Mouse (Mus musculus): Measurements from ENCODE around the gene Maats1. TPM values are rescaled to one million over a fixed set of nuclear protein-coding genes. Genes with fewer than 3 reads are reported as not detected.

Maats1 gene
- total and polyA plus RNA-seq, 3 experiments: 0.20 TPM; not detected in 2

DNA sequence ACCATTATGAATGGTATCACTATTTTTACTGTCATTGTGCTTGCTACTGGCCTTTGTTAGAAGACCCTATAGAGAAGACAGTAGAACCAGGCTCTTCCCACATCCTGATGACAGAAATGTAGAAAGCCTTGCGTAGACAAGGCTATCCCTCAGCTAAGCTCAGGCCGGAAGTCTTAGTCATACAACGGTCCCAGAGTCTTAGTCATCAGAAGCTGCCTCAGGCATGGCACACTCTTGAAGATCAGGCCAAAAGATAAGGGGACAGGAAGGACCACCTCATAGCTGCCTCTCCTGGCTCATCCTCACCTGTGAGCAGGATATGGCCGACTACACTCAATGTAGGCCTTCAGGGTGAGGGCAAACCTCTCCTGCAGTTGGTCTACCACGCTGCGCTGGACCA lies 91.5 kb downstream of the Maats1 start:
- H3K36me3 ChIP-seq (ENCODE audit: control insufficient read depth, insufficient read depth, low read length): no peaks in the 10 kb centered on the region
- no peaks in the 10 kb centered on the region for H3K27me3 ChIP-seq (ENCODE audit: control insufficient read depth, insufficient read depth, low read length)
- H3K27ac ChIP-seq: no peak overlapping the region
- WGBS: 87% methylated on average over 6 of the region's 6 CpGs
- no peak for DNase-seq
- H3K4me1 ChIP-seq (ENCODE audit: control insufficient read depth, insufficient read depth, low read length): peaks cover 2% of the 10 kb centered on the region
- H3K4me3 ChIP-seq: no peak overlapping the region
- no peak overlapping the region for H3K9ac ChIP-seq (ENCODE audit: low read depth, low read length)
- intact Hi-C loops (cut with DNase I): no loop called here
- TF ChIP-seq POLR2A (IDR thresholded peaks at IDR 0.05; ENCODE audit: insufficient read depth, low read depth, low read length): no peak
- no peak for TF ChIP-seq EP300 (IDR thresholded peaks at IDR 0.05; ENCODE audit: insufficient read depth, low read depth, low read length)
- no peak for TF ChIP-seq CTCF (IDR thresholded peaks at IDR 0.05)
- no peaks in the 10 kb centered on the region for H3K79me2 ChIP-seq (replicated peaks; ENCODE audit: control insufficient read depth, insufficient read depth, low read length)

DNA sequence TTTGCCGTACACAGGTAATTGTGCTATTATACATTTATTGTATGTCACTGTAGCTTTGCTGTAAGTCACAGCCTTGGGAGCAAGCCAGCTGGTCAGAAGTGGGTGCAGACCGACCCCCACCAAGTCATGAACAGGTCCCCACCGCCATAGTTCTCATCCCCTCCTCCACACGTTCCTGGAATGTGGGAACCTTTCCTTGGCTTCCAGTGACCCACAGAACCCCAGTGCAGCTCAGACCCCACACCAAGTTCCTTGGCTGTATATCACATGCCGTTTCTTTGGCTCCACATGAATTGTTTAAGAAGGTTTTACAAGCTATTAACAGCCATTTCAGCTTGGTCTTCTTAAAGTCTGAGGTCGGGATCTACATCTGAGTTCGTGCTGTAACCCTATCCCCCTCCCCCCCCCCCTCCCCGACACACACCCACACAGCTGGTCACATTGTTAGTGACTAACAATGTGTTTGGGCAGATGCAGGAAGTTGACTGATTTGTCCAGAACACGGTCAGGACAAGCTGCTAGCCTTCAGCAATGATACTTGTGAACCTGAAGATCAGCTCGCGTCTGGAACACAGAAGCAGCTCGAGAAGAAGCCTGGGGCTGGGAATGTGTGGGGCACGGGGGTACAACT lies 93.5 kb downstream of the Maats1 start:
- peak overlapping the region; percentile 36 for H3K27ac ChIP-seq
- DNase-seq: no peak
- peaks cover 2% of the 10 kb centered on the region for H3K4me1 ChIP-seq (ENCODE audit: control insufficient read depth, insufficient read depth, low read length)
- H3K9ac ChIP-seq (ENCODE audit: low read depth, low read length): peak overlapping the region; percentile 19; the same call in 1 of the 2 replicates
- no peaks in the 10 kb centered on the region for H3K27me3 ChIP-seq (ENCODE audit: control insufficient read depth, insufficient read depth, low read length)
- intact Hi-C loops (cut with DNase I): no loop called here
- WGBS: 34% methylated on average over 13 of the region's 13 CpGs
- TF ChIP-seq POLR2A (IDR thresholded peaks at IDR 0.05; ENCODE audit: insufficient read depth, low read depth, low read length) (no peak), EP300 (IDR thresholded peaks at IDR 0.05; ENCODE audit: insufficient read depth, low read depth, low read length) (no peak), CTCF (IDR thresholded peaks at IDR 0.05) (no peak)
- H3K79me2 ChIP-seq (replicated peaks; ENCODE audit: control insufficient read depth, insufficient read depth, low read length): no peaks in the 10 kb centered on the region
- no peak overlapping the region for H3K4me3 ChIP-seq
- H3K36me3 ChIP-seq (ENCODE audit: control insufficient read depth, insufficient read depth, low read length): no peaks in the 10 kb centered on the region

Other genes with a start within 250 kb of the Maats1 start
- not detected for gene Nr1i2, start 47.3 kb downstream of the Maats1 start, total RNA-seq (2021)
- 0.15 TPM in 1 of 2 replicates, not detected in the other for gene Nr1i2, start 47.3 kb downstream of the Maats1 start, polyA plus RNA-seq (2012; rRNA removed)
- 100 to 1,000 TPM; 295 to 358 TPM for gene Cox17, start 4.8 kb upstream of the Maats1 start, total RNA-seq (2021)
- 190 and 221 TPM in 2 replicates for gene Cox17, start 4.8 kb upstream of the Maats1 start, polyA plus RNA-seq (2012; rRNA removed)
- gene Gm21987, start 4.9 kb upstream of the Maats1 start, total RNA-seq (2021): not detected
- gene Gm21987, start 4.9 kb upstream of the Maats1 start, polyA plus RNA-seq (2012; rRNA removed): not detected in 2 replicates
- 100 to 1,000 TPM; 462 to 476 TPM for gene Popdc2, start 20.1 kb upstream of the Maats1 start, total RNA-seq (2021)
- gene Popdc2, start 20.1 kb upstream of the Maats1 start, polyA plus RNA-seq (2012; rRNA removed): 695 and 745 TPM in 2 replicates
- 1 to 10 TPM; 6.8 to 8.8 TPM for gene Pla1a, start 91.0 kb upstream of the Maats1 start, total RNA-seq (2021)
- 9.6 and 13.6 TPM in 2 replicates for gene Pla1a, start 91.0 kb upstream of the Maats1 start, polyA plus RNA-seq (2012; rRNA removed)
- 10 to 100 TPM; 23.4 to 25.2 TPM for gene Adprh, start 110.6 kb upstream of the Maats1 start, total RNA-seq (2021)
- 21.0 and 27.9 TPM in 2 replicates for gene Adprh, start 110.6 kb upstream of the Maats1 start, polyA plus RNA-seq (2012; rRNA removed)
- gene Cd80, start 113.4 kb upstream of the Maats1 start, total RNA-seq (2021): under 1 TPM; 0.86 to 0.89 TPM
- 0.59 and 0.88 TPM in 2 replicates for gene Cd80, start 113.4 kb upstream of the Maats1 start, polyA plus RNA-seq (2012; rRNA removed)
- gene Timmdc1, start 180.5 kb upstream of the Maats1 start, total RNA-seq (2021): 10 to 100 TPM; 60.4 to 66.1 TPM
- gene Timmdc1, start 180.5 kb upstream of the Maats1 start, polyA plus RNA-seq (2012; rRNA removed): 22.2 and 27.0 TPM in 2 replicates
- 10 to 100 TPM; 10.8 to 11.0 TPM for gene Poglut1, start 208.1 kb upstream of the Maats1 start, total RNA-seq (2021)
- gene Poglut1, start 208.1 kb upstream of the Maats1 start, polyA plus RNA-seq (2012; rRNA removed): 12.9 and 18.0 TPM in 2 replicates
- 10 to 100 TPM; 18.3 to 21.8 TPM for gene Tmem39a, start 216.6 kb upstream of the Maats1 start, total RNA-seq (2021)
- gene Tmem39a, start 216.6 kb upstream of the Maats1 start, polyA plus RNA-seq (2012; rRNA removed): 45.3 and 65.2 TPM in 2 replicates